Mouse (Mus musculus): ENCODE measurements around the gene Igll1.

- peak; percentile 78; the same call in 1 of the 2 replicates for TF ChIP-seq POLR2A (IDR thresholded peaks at IDR 0.05; ENCODE audit: borderline replicate concordance, control insufficient read depth, low read depth, low read length)
- peak; percentile 91 for TF ChIP-seq CTCF (IDR thresholded peaks at IDR 0.05; ENCODE audit: control insufficient read depth, insufficient read depth, low read length)
Measured at GRCm38 (mm10) chr16:16896382-16897055, 32.7 kb upstream of the Igll1 start, which contains the start of gene Ppm1f.

Measured in bone marrow, adult 2 months (tissue).